Comparison of ENCODE assay signal across 27 mouse cellular contexts in genomic region chr16:34512326-34512725, GRCm38 (mm10).
DNase-seq lines count a peak whose midpoint lies in the region; ATAC-seq and TF ChIP-seq lines count a peak whose summit lies in the region.
"Had no signal": no experiment of that assay in that cellular context is flagged by ENCODE, and none has a peak within 500 bp of the region (broad histone marks: within the 10 kb centered on the region; RNA-seq: fewer than 3 reads in every experiment).

No protein-coding gene starts in this region.

- DNase-seq in embryonic facial prominence, embryonic 14.5 days (ENCODE audit: low spot score), result peak; percentile 28
- DNase-seq in embryonic facial prominence, embryonic 10.5 days (ENCODE audit: low spot score), result no peak
- peak; percentile 25 for DNase-seq in forebrain, postnatal 0 days
- DNase-seq in forebrain, embryonic 14.5 days (ENCODE audit: low spot score), result no peak
- no peak for DNase-seq in left cerebral cortex, adult 2 months (ENCODE audit: extremely low spot score in 1 of 2, low spot score in 2 of 2)
- no peak for DNase-seq in left cerebral cortex, adult 8-10 months (ENCODE audit: low spot score in 2 of 2)
- DNase-seq in embryo, embryonic 11 days, result no peak
- DNase-seq: adrenal gland, adult 2 months; adrenal gland, postnatal 14 days; cerebellum, adult 11 months; cerebellum, adult 2 months; cerebellum, adult 9-11 months; cerebellum, postnatal 25 days; gastrocnemius, postnatal 10 days; gastrocnemius, postnatal 36 days; heart, postnatal 10 days; heart, postnatal 36 days; kidney, adult 11 months had no signal

- no peaks in the 10 kb centered on the region for H3K27me3 ChIP-seq in embryonic facial prominence, embryonic 14.5 days (replicated peaks; ENCODE audit: control insufficient read depth, insufficient read depth, low read length)
- H3K27me3 ChIP-seq in embryonic facial prominence, embryonic 10.5 days (replicated peaks; ENCODE audit: low read depth, poor library complexity, severe bottlenecking), result no peaks in the 10 kb centered on the region
- no peaks in the 10 kb centered on the region for H3K27me3 ChIP-seq in forebrain, postnatal 0 days (ENCODE audit: insufficient read depth, low read length)
- no peaks in the 10 kb centered on the region for H3K27me3 ChIP-seq in forebrain, embryonic 14.5 days (replicated peaks; ENCODE audit: control insufficient read depth, insufficient read depth, low read length)
- no peaks in the 10 kb centered on the region for H3K27me3 ChIP-seq in kidney, embryonic 14.5 days (ENCODE audit: control insufficient read depth, insufficient read depth, low read length)
- H3K27me3 ChIP-seq: embryonic facial prominence, embryonic 13.5 days; heart, embryonic 12.5 days; heart, embryonic 15.5 days; hindbrain, embryonic 13.5 days; intestine, embryonic 15.5 days had no signal

- H3K27ac ChIP-seq in embryonic facial prominence, embryonic 14.5 days (replicated peaks; ENCODE audit: low read depth, low read length), result no peak overlapping the region
- H3K27ac ChIP-seq in embryonic facial prominence, embryonic 10.5 days (replicated peaks), result no peak overlapping the region
- peak overlapping the region; percentile 71 for H3K27ac ChIP-seq in forebrain, postnatal 0 days (ENCODE audit: low read depth, low read length)
- no peak overlapping the region; the same call in 1 of the 2 replicates for H3K27ac ChIP-seq in forebrain, embryonic 14.5 days (ENCODE audit: low read depth, low read length)
- peak overlapping the region; percentile 54 for H3K27ac ChIP-seq in left cerebral cortex, adult 2 months
- no peak overlapping the region for H3K27ac ChIP-seq in kidney, embryonic 14.5 days (ENCODE audit: low read depth, low read length)
- H3K27ac ChIP-seq: embryonic facial prominence, embryonic 13.5 days; forebrain, embryonic 10.5 days; heart, embryonic 15.5 days; hindbrain, embryonic 10.5 days; hindbrain, embryonic 13.5 days; intestine, embryonic 15.5 days had no signal

- no peak overlapping the region for H3K4me3 ChIP-seq in embryonic facial prominence, embryonic 14.5 days (ENCODE audit: low read depth, low read length)
- H3K4me3 ChIP-seq in embryonic facial prominence, embryonic 10.5 days, result no peak overlapping the region
- no peak overlapping the region for H3K4me3 ChIP-seq in forebrain, postnatal 0 days (ENCODE audit: low read depth, low read length)
- H3K4me3 ChIP-seq in forebrain, embryonic 14.5 days (ENCODE audit: low read depth, low read length), result no peak overlapping the region
- peak overlapping the region; percentile 55 for H3K4me3 ChIP-seq in left cerebral cortex, adult 2 months
- H3K4me3 ChIP-seq in kidney, embryonic 14.5 days (ENCODE audit: low read length), result no peak overlapping the region
- H3K4me3 ChIP-seq: embryonic facial prominence, embryonic 13.5 days; forebrain, embryonic 10.5 days; heart, embryonic 12.5 days; heart, embryonic 15.5 days; hindbrain, embryonic 10.5 days; hindbrain, embryonic 13.5 days; intestine, embryonic 15.5 days had no signal

- H3K4me2 ChIP-seq in embryonic facial prominence, embryonic 14.5 days (ENCODE audit: low read depth, low read length), result no peak overlapping the region
- H3K4me2 ChIP-seq in forebrain, postnatal 0 days (ENCODE audit: low read depth), result peak overlapping the region; percentile 29
- no peak overlapping the region for H3K4me2 ChIP-seq in forebrain, embryonic 14.5 days (ENCODE audit: low read length)
- H3K4me2 ChIP-seq in kidney, embryonic 14.5 days (replicated peaks; ENCODE audit: low read depth, low read length), result no peak overlapping the region
- H3K4me2 ChIP-seq: embryonic facial prominence, embryonic 13.5 days; heart, embryonic 12.5 days; heart, embryonic 15.5 days; hindbrain, embryonic 13.5 days; intestine, embryonic 15.5 days had no signal

- no peak for TF ChIP-seq CTCF in forebrain, postnatal 0 days (IDR thresholded peaks at IDR 0.05; ENCODE audit: low read depth)
- TF ChIP-seq CTCF in left cerebral cortex, adult 2 months (IDR thresholded peaks at IDR 0.05), result no peak

- H3K9ac ChIP-seq in embryonic facial prominence, embryonic 14.5 days (ENCODE audit: low read depth, low read length), result no peak overlapping the region
- no peak overlapping the region; the same call in 1 of the 2 replicates for H3K9ac ChIP-seq in forebrain, postnatal 0 days
- no peak overlapping the region for H3K9ac ChIP-seq in forebrain, embryonic 14.5 days (ENCODE audit: low read length)
- no peak overlapping the region for H3K9ac ChIP-seq in kidney, embryonic 14.5 days (ENCODE audit: low read depth, low read length)
- H3K9ac ChIP-seq: embryonic facial prominence, embryonic 13.5 days; heart, embryonic 12.5 days; heart, embryonic 15.5 days; hindbrain, embryonic 13.5 days; intestine, embryonic 15.5 days had no signal

- no peaks in the 10 kb centered on the region for H3K36me3 ChIP-seq in embryonic facial prominence, embryonic 14.5 days (ENCODE audit: control insufficient read depth, insufficient read depth, low read length)
- H3K36me3 ChIP-seq in embryonic facial prominence, embryonic 10.5 days (replicated peaks), result no peaks in the 10 kb centered on the region
- no peaks in the 10 kb centered on the region for H3K36me3 ChIP-seq in forebrain, postnatal 0 days (ENCODE audit: insufficient read depth)
- H3K36me3 ChIP-seq in forebrain, embryonic 14.5 days (ENCODE audit: control insufficient read depth, insufficient read depth, low read length), result no peaks in the 10 kb centered on the region
- H3K36me3 ChIP-seq in kidney, embryonic 14.5 days (ENCODE audit: control insufficient read depth, insufficient read depth, low read length), result no peaks in the 10 kb centered on the region
- H3K36me3 ChIP-seq: embryonic facial prominence, embryonic 13.5 days; forebrain, embryonic 10.5 days; heart, embryonic 12.5 days; heart, embryonic 15.5 days; hindbrain, embryonic 10.5 days; hindbrain, embryonic 13.5 days; intestine, embryonic 15.5 days had no signal

- peaks cover 5% of the 10 kb centered on the region; the same call in 1 of the 2 replicates for H3K4me1 ChIP-seq in embryonic facial prominence, embryonic 14.5 days (ENCODE audit: control insufficient read depth, insufficient read depth, low read length)
- peaks cover 60% of the 10 kb centered on the region for H3K4me1 ChIP-seq in embryonic facial prominence, embryonic 10.5 days
- peaks cover 34% of the 10 kb centered on the region for H3K4me1 ChIP-seq in forebrain, postnatal 0 days (ENCODE audit: insufficient read depth)
- peaks cover 29% of the 10 kb centered on the region for H3K4me1 ChIP-seq in forebrain, embryonic 14.5 days (ENCODE audit: control insufficient read depth, insufficient read depth, low read length)
- H3K4me1 ChIP-seq in kidney, embryonic 14.5 days (ENCODE audit: control insufficient read depth, insufficient read depth, low read length), result peaks cover 18% of the 10 kb centered on the region; the same call in 1 of the 2 replicates

- no peak for ATAC-seq in embryonic facial prominence, embryonic 14.5 days (ENCODE audit: low read depth)
- ATAC-seq in forebrain, postnatal 0 days, result peak; percentile 30; the same call in 1 of the 2 replicates
- no peak for ATAC-seq in forebrain, embryonic 14.5 days
- no peak for ATAC-seq in kidney, embryonic 14.5 days (ENCODE audit: low FRiP score, low TSS enrichment)
- ATAC-seq: hindbrain, embryonic 16.5 days; intestine, embryonic 15.5 days had no signal

- intact Hi-C loops in left cerebral cortex, adult 2 months (cut with DNase I), result no loop called here

- no peaks in the 10 kb centered on the region for H3K9me3 ChIP-seq in embryonic facial prominence, embryonic 14.5 days (ENCODE audit: control insufficient read depth, low read length)
- H3K9me3 ChIP-seq in embryonic facial prominence, embryonic 10.5 days, result no peaks in the 10 kb centered on the region
- H3K9me3 ChIP-seq in forebrain, postnatal 0 days (ENCODE audit: low read length), result no peaks in the 10 kb centered on the region
- no peaks in the 10 kb centered on the region for H3K9me3 ChIP-seq in forebrain, embryonic 14.5 days (replicated peaks; ENCODE audit: control insufficient read depth, low read length)
- no peaks in the 10 kb centered on the region for H3K9me3 ChIP-seq in kidney, embryonic 14.5 days (ENCODE audit: control insufficient read depth, low read length)
- H3K9me3 ChIP-seq: embryonic facial prominence, embryonic 13.5 days; forebrain, embryonic 10.5 days; heart, embryonic 12.5 days; heart, embryonic 15.5 days; hindbrain, embryonic 10.5 days; hindbrain, embryonic 13.5 days; intestine, embryonic 15.5 days had no signal

- WGBS in embryonic facial prominence, embryonic 14.5 days, result 81% methylated on average over 4 of the region's 4 CpGs
- 92% methylated on average over 4 of the region's 4 CpGs for WGBS in embryonic facial prominence, embryonic 10.5 days
- 50% methylated on average over 4 of the region's 4 CpGs for WGBS in forebrain, postnatal 0 days
- whole genome bisulfite sequencing in forebrain, embryonic 14.5 days, result 66% methylated on average over 4 of the region's 4 CpGs
- 70% methylated on average over 4 of the region's 4 CpGs for WGBS in kidney, embryonic 14.5 days

Comparison
In these comparisons a context has a peak if more than half of its experiments do, and no peak if none do; other contexts are left out.
1. DNase-seq: peak in embryonic facial prominence, embryonic 14.5 days (single experiment) and forebrain, postnatal 0 days (single experiment); none in embryonic facial prominence, embryonic 10.5 days (single experiment), forebrain, embryonic 14.5 days (single experiment), left cerebral cortex, adult 2 months (0 of 2), left cerebral cortex, adult 8-10 months (0 of 2) and embryo, embryonic 11 days (single experiment).
2. H3K27ac ChIP-seq: peak in forebrain, postnatal 0 days (single experiment) and left cerebral cortex, adult 2 months (single experiment); none in embryonic facial prominence, embryonic 14.5 days (single experiment), embryonic facial prominence, embryonic 10.5 days (single experiment), forebrain, embryonic 14.5 days (single experiment) and kidney, embryonic 14.5 days (single experiment).